Mouse (Mus musculus): ENCODE measurements around the gene Eif2ak1. TPM values are rescaled to one million over a fixed set of nuclear protein-coding genes. Genes with fewer than 3 reads are reported as not detected.

The Eif2ak1 gene
- polyA plus RNA-seq, 1 experiment = 16.8 TPM

DNA sequence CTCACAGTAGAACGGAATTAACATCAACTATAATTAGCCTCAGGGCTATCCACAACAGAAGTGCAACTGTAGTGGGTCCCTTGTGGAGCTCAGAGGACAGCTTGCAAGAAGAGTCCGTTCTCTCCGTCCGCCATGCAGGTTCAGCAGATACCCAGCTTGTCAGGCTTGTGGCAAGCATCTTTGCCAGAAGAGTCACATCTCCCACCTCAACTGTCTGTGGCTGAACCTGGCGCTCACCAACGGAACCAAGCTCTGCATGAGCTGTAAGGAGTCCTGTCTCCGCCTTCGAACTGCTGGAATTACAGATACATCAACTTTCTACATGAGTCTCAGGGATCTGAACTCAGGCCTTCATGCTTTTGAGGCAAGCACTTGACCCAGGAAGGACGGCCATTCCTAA lies 118.6 kb downstream of the Eif2ak1 start:
- no peak for TF ChIP-seq CTCF (IDR thresholded peaks at IDR 0.05; ENCODE audit: insufficient read depth, low read length)
- no peak for TF ChIP-seq POLR2A (IDR thresholded peaks at IDR 0.05; ENCODE audit: borderline replicate concordance, extremely low read depth, low read depth, low read length)
- WGBS = 89% methylated on average over 9 of the region's 9 CpGs
- H3K4me1 ChIP-seq (ENCODE audit: control insufficient read depth, insufficient read depth, low read length) = no peaks in the 10 kb centered on the region

DNA sequence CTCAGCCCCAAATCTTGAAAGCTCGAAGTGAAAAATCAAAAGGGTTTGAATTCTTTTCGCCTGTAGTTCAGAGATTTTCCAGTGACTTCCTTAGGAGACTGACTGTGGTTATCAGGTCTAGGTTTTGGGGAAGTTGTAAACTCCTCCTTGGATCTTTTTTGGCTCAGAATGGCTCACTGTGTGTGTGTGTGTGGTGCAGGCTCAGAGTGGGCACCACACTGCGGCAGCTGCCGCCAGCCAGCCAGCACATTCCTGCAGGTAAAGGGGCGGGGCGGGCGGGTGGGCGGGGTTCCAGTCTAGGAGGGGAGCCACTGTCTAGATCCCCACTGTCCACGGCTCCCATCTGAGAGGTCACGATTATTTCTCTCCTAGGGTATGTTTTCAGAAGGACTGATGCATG lies 124.0 kb downstream of the Eif2ak1 start:
- H3K4me1 ChIP-seq (ENCODE audit: control insufficient read depth, insufficient read depth, low read length) = no peaks in the 10 kb centered on the region
- H3K4me3 ChIP-seq (replicated peaks; ENCODE audit: extremely low read depth, low read depth, low read length) = no peak overlapping the region
- 16% methylated on average over 10 of the region's 10 CpGs for WGBS
- DNase-seq = no peak
- no peak for TF ChIP-seq CTCF (IDR thresholded peaks at IDR 0.05; ENCODE audit: insufficient read depth, low read length)
- no peak for TF ChIP-seq POLR2A (IDR thresholded peaks at IDR 0.05; ENCODE audit: borderline replicate concordance, extremely low read depth, low read depth, low read length)

More for the DNA sequence above, 118.6 kb downstream of the Eif2ak1 start:
- DNase-seq = no peak
- H3K4me3 ChIP-seq (replicated peaks; ENCODE audit: extremely low read depth, low read depth, low read length) = no peak overlapping the region

DNA sequence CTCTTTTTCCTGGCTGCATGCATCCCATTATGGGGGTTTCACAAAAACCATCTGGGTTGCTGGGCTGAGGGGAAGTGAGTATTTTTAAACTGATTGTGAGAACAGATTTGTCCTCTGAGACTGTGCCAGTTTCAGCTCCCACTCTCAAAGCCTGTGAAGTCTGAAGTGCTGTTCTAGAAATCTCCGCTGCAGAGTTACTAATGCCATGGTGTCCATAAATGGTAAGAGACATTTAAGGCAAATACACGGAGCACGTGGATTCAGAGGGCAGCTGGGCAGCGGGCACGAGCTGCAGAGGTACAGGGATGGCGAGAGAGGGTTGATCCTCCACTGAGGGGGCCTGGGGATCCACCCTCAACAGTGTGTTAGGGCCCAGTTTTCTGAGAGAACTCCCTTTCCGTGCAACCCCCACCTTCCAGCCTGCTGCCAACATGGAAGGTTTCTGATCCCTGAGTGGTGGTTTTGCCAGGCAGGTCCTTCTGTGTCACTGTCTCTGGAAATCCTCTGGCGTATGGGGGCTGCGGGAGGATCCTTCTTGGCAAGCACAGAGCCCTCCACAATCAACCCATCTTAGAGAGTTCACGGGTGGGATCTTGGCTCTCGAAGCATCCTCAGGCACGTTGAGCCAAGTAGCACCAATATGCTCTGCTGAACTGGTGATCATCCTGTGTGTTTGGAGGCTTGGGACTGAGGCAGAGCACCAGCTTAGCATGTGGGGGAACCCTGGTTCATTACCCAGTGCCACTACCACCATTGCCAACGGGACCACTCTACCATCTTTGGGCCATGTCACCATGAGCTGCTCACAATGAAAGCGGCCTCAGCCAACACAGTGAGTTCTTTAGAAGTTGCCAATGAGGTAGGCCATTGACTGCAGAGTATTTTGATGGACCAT lies 125.9 kb downstream of the Eif2ak1 start:
- WGBS = 81% methylated on average over 14 of the region's 14 CpGs
- TF ChIP-seq POLR2A (IDR thresholded peaks at IDR 0.05; ENCODE audit: borderline replicate concordance, extremely low read depth, low read depth, low read length) (no peak), CTCF (IDR thresholded peaks at IDR 0.05; ENCODE audit: insufficient read depth, low read length) (no peak)
- H3K4me1 ChIP-seq (ENCODE audit: control insufficient read depth, insufficient read depth, low read length) = no peaks in the 10 kb centered on the region

DNA sequence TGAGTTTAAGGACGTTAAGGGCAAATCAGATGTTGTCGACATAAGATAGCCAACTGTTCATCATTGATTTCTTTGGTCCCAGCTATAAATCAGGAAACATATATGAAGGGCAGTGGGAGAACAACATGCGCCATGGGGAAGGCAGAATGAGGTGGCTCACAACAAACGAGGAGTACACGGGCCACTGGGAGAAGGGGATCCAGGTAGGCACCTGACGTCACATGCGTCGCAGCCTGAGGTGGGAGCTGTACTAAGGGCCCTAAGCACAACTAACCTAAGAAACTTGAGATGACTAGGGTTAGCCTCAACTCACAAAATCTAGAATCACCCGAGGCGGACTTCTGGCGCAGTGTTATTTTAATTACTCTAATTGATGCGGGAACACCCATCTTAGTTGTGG lies 130.8 kb downstream of the Eif2ak1 start:
- H3K4me3 ChIP-seq (replicated peaks; ENCODE audit: extremely low read depth, low read depth, low read length) = no peak overlapping the region
- DNase-seq = no peak
- no peaks in the 10 kb centered on the region for H3K4me1 ChIP-seq (ENCODE audit: control insufficient read depth, insufficient read depth, low read length)
- no peak for TF ChIP-seq CTCF (IDR thresholded peaks at IDR 0.05; ENCODE audit: insufficient read depth, low read length)
- TF ChIP-seq POLR2A (IDR thresholded peaks at IDR 0.05; ENCODE audit: borderline replicate concordance, extremely low read depth, low read depth, low read length) = no peak
- 88% methylated on average over 12 of the region's 12 CpGs for WGBS

More for the DNA sequence above, 125.9 kb downstream of the Eif2ak1 start:
- H3K4me3 ChIP-seq (replicated peaks; ENCODE audit: extremely low read depth, low read depth, low read length) = no peak overlapping the region
- no peak for DNase-seq

DNA sequence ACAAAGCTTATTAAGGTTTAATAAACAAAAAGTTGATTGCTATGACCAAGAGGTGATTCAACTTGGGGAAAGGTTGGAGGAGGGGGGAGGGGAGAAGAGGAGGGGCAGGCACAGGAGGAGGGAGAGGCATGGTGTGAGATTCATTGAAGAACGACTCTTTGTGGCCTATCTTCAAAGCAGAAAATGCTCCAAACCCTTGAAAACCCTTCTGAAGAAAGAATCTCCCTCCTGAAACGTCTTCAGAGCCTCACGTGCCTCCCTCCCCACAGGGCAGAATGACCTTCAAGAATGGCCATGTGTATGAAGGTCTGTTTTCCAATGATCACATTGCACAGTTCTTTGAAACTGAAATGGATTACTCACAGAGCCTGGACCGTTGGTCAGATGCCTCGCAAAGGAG lies 132.4 kb downstream of the Eif2ak1 start:
- WGBS = 50% methylated on average over 5 of the region's 5 CpGs
- no peak for TF ChIP-seq CTCF (IDR thresholded peaks at IDR 0.05; ENCODE audit: insufficient read depth, low read length)
- no peak for TF ChIP-seq POLR2A (IDR thresholded peaks at IDR 0.05; ENCODE audit: borderline replicate concordance, extremely low read depth, low read depth, low read length)
- H3K4me3 ChIP-seq (replicated peaks; ENCODE audit: extremely low read depth, low read depth, low read length) = no peak overlapping the region

More for the DNA sequence above, 132.4 kb downstream of the Eif2ak1 start:
- no peaks in the 10 kb centered on the region for H3K4me1 ChIP-seq (ENCODE audit: control insufficient read depth, insufficient read depth, low read length)
- no peak for DNase-seq

Other genes with a start within 250 kb of the Eif2ak1 start
- 123 and 152 TPM in 2 replicates for gene Cyth3, start 195.3 kb upstream of the Eif2ak1 start, polyA plus RNA-seq (2012; rRNA removed)
- 6.9 and 7.6 TPM in 2 replicates for gene Usp42, start 85.5 kb upstream of the Eif2ak1 start, polyA plus RNA-seq (2012; rRNA removed)
- 0.07 and 0.18 TPM in 2 replicates for gene Ankrd61, start 79.9 kb downstream of the Eif2ak1 start, polyA plus RNA-seq (2012; rRNA removed)
- 25.5 and 29.0 TPM in 2 replicates for gene Aimp2, start 92.1 kb downstream of the Eif2ak1 start, polyA plus RNA-seq (2012; rRNA removed)
- 2.3 and 3.4 TPM in 2 replicates for gene Pms2, start 92.2 kb downstream of the Eif2ak1 start, polyA plus RNA-seq (2012; rRNA removed)
- gene Gm42421, start 110.4 kb downstream of the Eif2ak1 start, polyA plus RNA-seq (2012; rRNA removed) = not detected in 2 replicates
- gene Rsph10b, start 115.2 kb downstream of the Eif2ak1 start, polyA plus RNA-seq (2012; rRNA removed) = 3.6 and 6.4 TPM in 2 replicates
- gene Ccz1, start 197.1 kb downstream of the Eif2ak1 start, polyA plus RNA-seq (2012; rRNA removed) = 8.3 and 13.4 TPM in 2 replicates
- not detected in 2 replicates for gene Ocm, start 208.9 kb downstream of the Eif2ak1 start, polyA plus RNA-seq (2012; rRNA removed)